Mouse (Mus musculus) stomach, embryonic 15.5 days (tissue): ENCODE results near the gene Bcor. TPM values are rescaled to one million over a fixed set of nuclear protein-coding genes. Genes with fewer than 3 reads are reported as not detected.

ENCODE experiments used
- ATAC-seq: fragments of 200-750 bp; cut with Nextera tagmentation; 2 replicates; pipeline ENCODE4 v1.8.0; 2017; ENCODE audit warnings: low read depth, moderate number of reproducible peaks, moderate TSS enrichment; ENCODE audit not compliant: insufficient read depth, low FRiP score
- H3K27ac ChIP-seq: fragments of 300-500 bp; sonication (generic); 2 replicates; pipeline ENCODE4 v1.5.1; 2015; ENCODE audit warnings: mild to moderate bottlenecking, inconsistent platforms
- H3K27me3 ChIP-seq: fragments of 300-500 bp; sonication (generic); replicated peaks from 2 replicates; pipeline ENCODE4 v1.6.1; 2015; ENCODE audit warnings: inconsistent platforms
- H3K36me3 ChIP-seq: fragments of 300-500 bp; sonication (generic); 2 replicates; pipeline ENCODE4 v1.6.1; 2015; ENCODE audit warnings: inconsistent platforms
- H3K4me1 ChIP-seq: fragments of 300-500 bp; sonication (generic); 2 replicates; pipeline ENCODE4 v1.6.1; 2015; ENCODE audit warnings: inconsistent platforms
- H3K4me2 ChIP-seq: fragments of 300-500 bp; sonication (generic); 2 replicates; pipeline ENCODE4 v1.6.1; 2015; ENCODE audit warnings: mild to moderate bottlenecking, inconsistent platforms
- H3K4me3 ChIP-seq: fragments of 300-500 bp; sonication (generic); replicated peaks from 2 replicates; pipeline ENCODE4 v1.5.1; 2015; ENCODE audit warnings: inconsistent platforms
- H3K9ac ChIP-seq: fragments of 300-500 bp; sonication (generic); 2 replicates; pipeline ENCODE4 v1.6.1; 2015; ENCODE audit warnings: inconsistent platforms
- H3K9me3 ChIP-seq: fragments of 300-500 bp; sonication (generic); 2 replicates; pipeline ENCODE4 v1.6.1; 2016; ENCODE audit warnings: inconsistent platforms
- WGBS: fragments of 180-500 bp; shearing (Covaris S2); methylation state at CpG from one replicate; pipeline ENCODE4 v1.1.7; 2015; 5-methylcytosine and 5-hydroxymethylcytosine counted together
- polyA plus RNA-seq: library from polyadenylated mRNA; unstranded; fragments of >200 nt; fragmentation: Nextera tagmentation; extraction: Ambion mirVana; gene quantifications from 2 replicates; pipeline ENCODE4 v1.2.1, GENCODE M21; 2015

Bcor gene
- polyA plus RNA-seq, 1 experiment from 2014 or later, result 14.0 TPM

DNA sequence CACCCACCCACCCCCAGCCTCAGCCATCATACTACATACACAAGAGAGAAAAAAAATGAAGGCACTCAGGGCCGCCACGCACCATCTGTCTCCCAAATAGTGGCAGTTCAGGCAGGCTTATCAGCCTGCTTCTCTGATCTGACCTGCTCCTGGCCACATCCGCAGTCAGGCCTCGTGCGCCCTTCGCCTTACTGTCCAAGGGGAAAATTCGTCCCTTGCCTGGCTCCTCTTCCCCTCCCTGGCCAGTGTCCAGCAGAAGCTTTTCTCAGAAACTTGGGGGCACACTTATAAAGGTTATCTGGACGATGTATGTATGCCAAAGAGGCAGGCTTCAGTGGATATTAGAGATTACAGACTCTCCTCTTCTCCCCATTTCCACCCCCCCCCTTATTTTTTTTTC lies 163.7 kb downstream of the Bcor start:
- ATAC-seq, result no peak
- Histone ChIP-seq H3K36me3 (no peaks in the 10 kb centered on the region), H3K9ac (no peak overlapping the region), H3K4me3 (no peak overlapping the region), H3K4me2 (no peak overlapping the region), H3K27ac (no peak overlapping the region), H3K27me3 (peaks cover 20% of the 10 kb centered on the region; the same call in 1 of the 2 replicates), H3K4me1 (no peaks in the 10 kb centered on the region), H3K9me3 (no peaks in the 10 kb centered on the region)
- WGBS, result 56% methylated on average over 8 of the region's 8 CpGs

GRCm38 (mm10) chrX:11993641-11994419 lies 166.3 kb downstream of the Bcor start:
- Histone ChIP-seq H3K36me3 (no peaks in the 10 kb centered on the region), H3K9ac (no peak overlapping the region), H3K27me3 (0 out of 2 replicates have a peak, but pooled peaks cover under 1% of the 10 kb centered on the region), H3K9me3 (no peaks in the 10 kb centered on the region), H3K4me1 (no peaks in the 10 kb centered on the region), H3K4me3 (no peak overlapping the region), H3K4me2 (no peak overlapping the region), H3K27ac (no peak overlapping the region)
- peak; percentile 63; the same call in 1 of the 2 replicates for ATAC-seq
- WGBS, result 72% methylated on average over 5 of the region's 5 CpGs

- H3K27ac ChIP-seq, result no peak overlapping the region
- no peak for ATAC-seq
- no peaks in the 10 kb centered on the region for H3K9me3 ChIP-seq
- H3K27me3 ChIP-seq, result peaks cover 3% of the 10 kb centered on the region; the same call in 1 of the 2 replicates
- no peak overlapping the region for H3K4me3 ChIP-seq
- no peaks in the 10 kb centered on the region for H3K4me1 ChIP-seq
- H3K4me2 ChIP-seq, result no peak overlapping the region
- no peak overlapping the region for H3K9ac ChIP-seq
- no peaks in the 10 kb centered on the region for H3K36me3 ChIP-seq
- 89% methylated on average over 13 of the region's 13 CpGs for WGBS
Observed at GRCm38 (mm10) chrX:11989471-11989870, 170.7 kb downstream of the Bcor start.

DNA sequence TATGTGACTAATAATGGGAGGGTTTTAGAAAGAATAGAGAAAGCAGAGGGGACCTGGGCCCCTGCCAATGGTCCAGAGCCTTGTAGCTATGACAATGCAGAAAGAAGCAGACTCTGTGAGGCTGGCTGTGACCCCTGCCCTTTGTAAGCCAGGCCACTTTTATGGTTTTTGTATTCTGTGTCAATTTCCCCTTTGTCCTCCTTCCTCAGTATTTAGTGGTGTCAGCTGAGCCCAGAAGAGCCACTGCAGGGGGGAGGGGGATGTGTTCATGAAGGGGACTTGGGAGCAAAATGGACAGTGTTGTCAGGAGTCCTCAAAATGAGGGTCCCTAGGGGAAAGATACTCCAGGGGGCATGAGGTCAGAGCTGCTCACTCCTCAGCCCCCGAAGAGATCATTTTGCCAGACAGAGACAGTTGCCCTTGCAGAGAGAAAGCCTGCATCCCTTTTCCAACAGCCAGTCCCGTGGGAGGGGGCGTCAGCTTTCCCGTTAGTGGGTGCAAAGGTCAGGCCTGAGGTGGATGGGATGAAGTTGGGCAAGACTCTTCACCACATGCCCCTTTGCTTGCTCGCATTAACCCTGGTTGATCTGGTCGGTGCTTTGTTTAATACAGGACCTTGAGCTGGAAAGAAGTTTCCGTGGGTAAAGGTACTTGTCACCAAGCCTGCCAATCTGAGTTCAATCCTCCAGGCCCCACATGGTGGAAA lies 171.8 kb downstream of the Bcor start:
- Histone ChIP-seq H3K27ac (no peak overlapping the region), H3K27me3 (peaks cover 3% of the 10 kb centered on the region; the same call in 1 of the 2 replicates)
- 66% methylated on average over 7 of the region's 7 CpGs for WGBS

DNA sequence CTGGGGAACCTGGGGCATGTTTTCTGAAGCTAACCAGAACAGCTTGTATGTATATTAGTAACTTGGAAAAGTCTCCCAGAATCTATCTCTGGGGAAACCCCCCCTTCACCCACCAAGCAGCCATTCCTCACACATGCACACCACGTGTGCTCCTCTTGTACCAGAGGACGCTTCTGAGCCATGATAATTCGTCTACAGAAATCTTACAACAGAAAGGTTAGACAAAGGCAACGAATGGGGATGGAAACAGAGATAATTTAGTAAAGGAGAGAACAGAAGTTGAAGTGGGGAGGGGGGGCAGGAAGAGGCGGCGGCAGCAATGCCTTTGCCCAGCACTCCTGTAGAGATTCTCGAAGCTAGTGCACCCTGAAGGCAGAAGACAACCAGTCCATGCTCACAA lies 172.6 kb downstream of the Bcor start:
- no peak overlapping the region for H3K4me3 ChIP-seq
- H3K27me3 ChIP-seq, result peaks cover 3% of the 10 kb centered on the region; the same call in 1 of the 2 replicates
- H3K4me2 ChIP-seq, result no peak overlapping the region
- no peak overlapping the region for H3K9ac ChIP-seq
- no peaks in the 10 kb centered on the region for H3K36me3 ChIP-seq
- no peak for ATAC-seq
- WGBS, result 64% methylated on average over 7 of the region's 7 CpGs
- H3K9me3 ChIP-seq, result no peaks in the 10 kb centered on the region
- H3K27ac ChIP-seq, result no peak overlapping the region
- H3K4me1 ChIP-seq, result no peaks in the 10 kb centered on the region

More for the DNA sequence above, 171.8 kb downstream of the Bcor start:
- Histone ChIP-seq H3K36me3 (no peaks in the 10 kb centered on the region), H3K4me3 (no peak overlapping the region), H3K9me3 (no peaks in the 10 kb centered on the region), H3K4me2 (no peak overlapping the region), H3K4me1 (no peaks in the 10 kb centered on the region), H3K9ac (no peak overlapping the region)
- ATAC-seq, result no peak
